Mouse (Mus musculus): ENCODE data around the gene Dgkg.

The Dgkg gene

GRCm38 (mm10) chr16:22643460-22643859 lies 13.6 kb downstream of the Dgkg start:
- DNase-seq: no peak

- DNase-seq: no peak
These were observed 14.1 kb downstream of the Dgkg start for GRCm38 (mm10) chr16:22642953-22643352.

GRCm38 (mm10) chr16:22642054-22642453 lies 15.0 kb downstream of the Dgkg start:
- DNase-seq: no peak

GRCm38 (mm10) chr16:22641588-22641987 lies 15.4 kb downstream of the Dgkg start:
- no peak for DNase-seq

- no peak for DNase-seq
These were observed 19.7 kb downstream of the Dgkg start for GRCm38 (mm10) chr16:22637311-22637710.

- no peak for DNase-seq
These were observed 21.3 kb downstream of the Dgkg start for GRCm38 (mm10) chr16:22635706-22636105.

GRCm38 (mm10) chr16:22633063-22633462 lies 24.0 kb downstream of the Dgkg start:
- DNase-seq: no peak

GRCm38 (mm10) chr16:22630351-22630750 lies 26.7 kb downstream of the Dgkg start:
- DNase-seq: no peak

- no peak for DNase-seq
These were observed 27.1 kb downstream of the Dgkg start for GRCm38 (mm10) chr16:22629900-22630299.

- DNase-seq: no peak
These were observed 31.0 kb downstream of the Dgkg start for GRCm38 (mm10) chr16:22625987-22626386.

- DNase-seq: peak; percentile 41
These were observed 31.6 kb downstream of the Dgkg start for GRCm38 (mm10) chr16:22625412-22625811.

GRCm38 (mm10) chr16:22622286-22622685 lies 34.7 kb downstream of the Dgkg start:
- peak; percentile 80 for DNase-seq

- DNase-seq: no peak
These were observed 35.6 kb downstream of the Dgkg start for GRCm38 (mm10) chr16:22621299-22621920.

- DNase-seq: no peak
These were observed 38.5 kb downstream of the Dgkg start for GRCm38 (mm10) chr16:22618424-22619056.

- DNase-seq: no peak
These were observed 41.2 kb downstream of the Dgkg start for GRCm38 (mm10) chr16:22615805-22616204.

- no peak for DNase-seq
These were observed 43.6 kb downstream of the Dgkg start for GRCm38 (mm10) chr16:22613186-22614073.

- DNase-seq: no peak
These were observed 49.0 kb downstream of the Dgkg start for GRCm38 (mm10) chr16:22608046-22608445.

GRCm38 (mm10) chr16:22606989-22607388 lies 50.0 kb downstream of the Dgkg start:
- no peak for DNase-seq

GRCm38 (mm10) chr16:22602399-22602798 lies 54.6 kb downstream of the Dgkg start:
- DNase-seq: no peak

- DNase-seq: no peak
These were observed 55.3 kb downstream of the Dgkg start for GRCm38 (mm10) chr16:22601756-22602155.

GRCm38 (mm10) chr16:22600108-22600699 lies 56.8 kb downstream of the Dgkg start:
- DNase-seq: no peak

- no peak for DNase-seq
These were observed 58.3 kb downstream of the Dgkg start for GRCm38 (mm10) chr16:22598741-22599140.

GRCm38 (mm10) chr16:22596394-22596793 lies 60.6 kb downstream of the Dgkg start:
- DNase-seq: no peak

All from cerebellum, adult 9-10 months (tissue).